Mouse (Mus musculus) cerebellum, adult (tissue): ENCODE measurements around the gene Gpr152.
"Not testable (repeated sequence)": the region's sequence is repeated elsewhere in the genome, so short reads cannot be mapped to it uniquely, and the experiment has no call there.

Experiments used
- ATAC-seq: cut with Nextera tagmentation; 2 replicates; pipeline ENCODE4 v1.9.2; 2017; ENCODE audit warnings: mild to moderate bottlenecking, moderate library complexity, mixed read lengths; ENCODE audit not compliant: insufficient number of reproducible peaks, low FRiP score, low TSS enrichment

The Gpr152 gene

DNA sequence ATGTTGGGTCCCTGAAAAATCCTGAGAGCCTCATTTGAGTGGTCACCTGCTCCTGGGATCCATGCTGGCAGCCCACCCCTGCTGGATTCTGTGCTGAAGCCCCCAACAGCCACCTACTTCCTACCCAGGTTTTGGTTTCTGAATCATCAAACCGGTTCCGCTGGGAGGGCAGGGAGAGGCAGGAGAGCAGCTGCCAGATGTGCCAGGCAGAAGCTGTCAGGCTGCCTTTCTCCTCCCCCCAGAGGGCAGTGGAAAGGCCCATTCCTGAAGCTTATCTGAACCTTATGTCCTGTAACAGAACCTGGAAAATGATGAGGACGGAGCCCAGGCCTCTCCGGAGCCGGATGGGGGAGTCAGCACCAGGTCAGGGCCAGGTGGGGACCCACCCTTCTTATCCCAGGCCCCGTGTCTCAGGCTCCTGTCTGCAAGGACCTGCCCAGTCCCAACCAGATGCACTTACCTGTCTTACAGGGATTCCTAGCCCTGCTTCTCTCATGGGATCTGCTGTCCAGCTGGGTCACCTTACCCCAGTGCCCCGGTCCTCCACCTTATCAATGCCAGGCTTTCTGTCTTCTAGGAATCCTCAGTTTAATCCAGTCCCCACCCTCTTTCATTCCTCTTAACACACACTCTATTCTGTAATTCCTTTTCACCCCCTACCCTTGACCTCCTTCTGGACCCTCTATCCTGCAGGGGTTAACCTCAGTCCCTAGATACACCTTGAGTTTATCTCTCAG lies 12.7 kb upstream of the Gpr152 start:
- ATAC-seq = no peak

DNA sequence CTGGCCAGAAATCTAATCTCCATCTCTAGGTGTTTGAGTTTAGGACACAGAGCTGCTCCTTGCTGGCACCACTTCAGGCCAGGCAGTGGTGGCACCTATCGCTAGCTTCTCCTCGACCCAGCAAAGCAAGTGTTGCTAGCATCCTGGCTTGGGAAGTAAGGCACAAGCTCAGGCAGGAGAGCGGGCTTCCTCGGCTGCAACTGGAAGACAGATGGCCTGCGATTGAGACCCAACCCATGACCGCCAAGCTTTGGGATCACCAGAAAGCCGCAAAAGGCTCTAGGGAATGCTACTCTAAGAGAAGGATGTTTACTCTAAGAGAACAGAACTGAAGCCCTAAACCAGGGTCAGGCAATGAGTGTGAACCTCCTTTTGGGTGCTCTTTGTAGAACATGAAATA lies 10.1 kb upstream of the Gpr152 start:
- ATAC-seq = no peak

DNA sequence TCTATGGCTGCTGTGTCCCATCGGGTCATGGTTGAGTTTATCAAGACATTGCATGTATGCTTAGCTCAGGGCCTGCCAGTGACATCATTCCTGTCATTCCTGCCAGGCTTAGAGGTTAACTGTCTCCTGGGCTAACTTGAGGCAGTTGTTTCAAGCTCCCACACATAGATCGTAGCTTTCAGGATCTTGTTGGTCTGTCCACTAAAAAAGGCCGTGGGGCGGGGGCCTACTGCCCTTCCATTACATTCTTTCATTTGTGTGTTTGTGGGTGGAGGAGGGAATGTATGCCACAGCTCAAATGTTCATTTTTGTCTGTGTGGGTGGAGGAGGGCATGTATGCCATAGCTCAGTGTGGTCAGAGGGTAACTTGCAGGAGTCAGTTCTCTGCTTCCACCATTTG lies 9.5 kb upstream of the Gpr152 start:
- no peak for ATAC-seq

DNA sequence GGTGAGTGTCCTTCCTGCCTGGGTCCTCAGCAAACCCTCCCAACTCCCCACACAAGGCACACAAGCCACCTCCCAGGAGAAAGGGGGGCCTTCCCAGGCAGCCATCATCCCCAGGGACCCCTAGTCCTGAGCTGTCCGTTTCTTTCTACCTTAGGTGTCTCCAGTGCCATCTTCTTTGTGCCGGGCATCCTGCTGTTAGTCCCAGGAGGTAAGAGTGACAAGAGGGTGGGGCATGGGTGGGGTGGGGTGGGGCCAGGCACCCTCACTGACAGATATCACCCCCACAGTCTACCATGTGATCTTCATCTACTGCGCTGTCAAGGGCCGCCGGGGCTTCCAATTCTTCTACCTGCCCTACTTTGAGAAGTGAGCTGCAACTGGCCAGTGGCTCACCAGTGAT lies 8.5 kb upstream of the Gpr152 start:
- no peak for ATAC-seq

DNA sequence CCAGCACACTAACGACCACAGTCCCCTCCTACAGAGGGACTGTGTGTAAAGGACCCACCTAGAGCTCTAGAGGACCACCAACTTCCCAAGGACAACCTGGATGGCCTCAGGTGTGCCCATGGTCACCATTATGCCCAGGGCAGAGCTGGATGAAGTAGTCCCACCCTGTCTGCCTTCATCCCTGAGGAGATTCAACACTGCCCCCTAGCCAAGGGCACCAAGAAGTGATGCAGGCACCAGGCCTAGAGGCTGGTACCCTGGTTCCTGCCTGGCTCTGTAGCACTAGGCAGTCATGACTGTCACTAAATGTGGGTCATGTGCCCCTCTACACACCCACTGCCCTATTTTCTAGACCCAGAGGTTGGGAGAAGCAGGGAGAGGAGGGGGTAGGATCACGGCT lies 7.8 kb upstream of the Gpr152 start:
- 0 out of 2 replicates have a peak, but pooled peaks have one; percentile 23 for ATAC-seq

DNA sequence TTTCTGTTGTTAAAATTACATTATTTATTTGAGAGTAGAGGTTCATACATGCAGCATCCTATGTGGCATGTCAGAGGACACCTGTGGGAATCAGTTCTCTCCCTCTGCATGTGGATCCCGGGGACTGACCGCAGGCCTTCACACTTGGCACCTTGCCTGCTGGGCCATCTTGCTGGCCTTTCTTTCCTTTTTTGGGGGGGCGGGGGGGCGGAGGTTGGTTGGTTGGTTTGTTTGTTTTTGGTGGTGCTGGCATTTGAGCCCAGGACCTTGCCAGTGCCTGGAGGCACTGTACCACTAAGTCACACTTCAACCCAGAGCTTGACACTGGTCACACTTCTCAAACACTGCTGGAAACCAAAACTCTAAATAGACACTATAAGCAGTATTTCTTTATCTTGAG lies 5.2 kb upstream of the Gpr152 start:
- no peak for ATAC-seq

DNA sequence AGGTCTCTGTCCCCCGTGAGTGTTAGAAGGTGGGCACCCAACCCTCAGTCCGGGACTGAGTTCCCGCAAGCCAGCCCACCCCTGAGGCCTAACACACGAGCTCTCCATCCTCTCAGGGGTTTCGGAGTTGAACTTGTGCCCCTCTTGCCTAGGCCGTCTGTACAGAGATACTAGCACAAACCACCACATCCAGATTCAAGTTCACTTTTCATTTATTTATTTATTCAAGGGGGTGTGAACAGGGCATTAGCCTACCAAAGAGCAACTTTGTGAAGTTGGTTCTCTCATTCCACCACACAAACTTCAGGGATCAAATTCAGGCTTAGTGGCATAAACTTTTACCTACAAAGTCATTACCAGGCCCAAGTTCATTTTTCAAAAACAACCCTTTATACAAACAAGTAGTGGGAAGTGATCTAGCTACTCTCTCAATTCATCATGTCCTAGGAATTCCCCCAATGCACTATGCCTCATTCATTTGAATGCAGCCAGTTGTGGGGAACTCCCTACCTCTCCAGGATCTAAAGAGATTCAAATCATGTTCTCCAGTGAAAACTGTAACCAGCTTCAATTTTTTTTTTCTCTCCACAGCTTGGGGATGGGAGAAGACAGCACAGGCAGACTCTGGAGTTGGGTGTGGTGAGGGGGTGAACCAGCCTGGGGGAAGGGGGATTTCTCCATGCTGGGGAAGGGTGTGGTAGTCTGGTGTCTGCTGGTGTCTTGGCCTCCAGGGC lies 4.2 kb upstream of the Gpr152 start:
- ATAC-seq = not testable (repeated sequence)

DNA sequence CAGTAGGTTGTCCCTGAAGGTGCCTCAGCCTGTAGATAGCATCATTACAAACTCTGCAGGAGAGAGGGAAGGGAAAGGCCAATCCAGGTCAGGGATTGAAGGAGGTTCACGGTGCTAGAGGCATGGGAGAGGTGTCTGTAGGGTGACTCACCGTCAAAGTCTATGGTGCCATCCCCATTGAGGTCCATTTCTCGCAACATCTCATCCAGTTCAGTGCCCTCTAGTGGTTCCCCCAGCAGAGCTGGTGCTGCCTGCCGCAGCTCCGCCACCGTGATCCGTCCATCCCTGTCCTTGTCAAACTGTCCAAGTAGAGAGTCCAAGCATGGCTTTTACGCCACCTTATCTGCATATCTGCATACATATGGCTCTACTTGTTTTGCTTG lies 3.6 kb upstream of the Gpr152 start:
- ATAC-seq = 0 out of 2 replicates have a peak, but pooled peaks have one; percentile 56

DNA sequence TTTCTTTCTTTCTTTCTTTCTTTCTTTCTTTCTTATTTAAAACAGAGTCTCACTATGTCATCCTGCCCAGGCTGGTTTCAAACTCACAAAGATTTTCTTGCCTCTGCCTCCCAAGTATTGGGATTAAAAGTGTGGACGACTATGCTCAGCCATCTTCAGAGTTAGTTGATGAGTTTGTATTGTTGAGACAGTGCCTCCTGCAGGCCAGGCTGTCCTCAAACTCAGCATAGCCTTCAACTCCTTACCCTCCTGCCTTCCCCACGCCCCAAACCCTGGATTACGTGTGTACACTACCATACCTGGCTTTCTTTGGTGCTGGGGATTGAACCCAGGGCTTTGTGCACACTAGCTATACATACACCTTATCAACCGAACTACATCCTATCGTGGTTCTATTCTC lies 3.1 kb upstream of the Gpr152 start:
- no peak for ATAC-seq

DNA sequence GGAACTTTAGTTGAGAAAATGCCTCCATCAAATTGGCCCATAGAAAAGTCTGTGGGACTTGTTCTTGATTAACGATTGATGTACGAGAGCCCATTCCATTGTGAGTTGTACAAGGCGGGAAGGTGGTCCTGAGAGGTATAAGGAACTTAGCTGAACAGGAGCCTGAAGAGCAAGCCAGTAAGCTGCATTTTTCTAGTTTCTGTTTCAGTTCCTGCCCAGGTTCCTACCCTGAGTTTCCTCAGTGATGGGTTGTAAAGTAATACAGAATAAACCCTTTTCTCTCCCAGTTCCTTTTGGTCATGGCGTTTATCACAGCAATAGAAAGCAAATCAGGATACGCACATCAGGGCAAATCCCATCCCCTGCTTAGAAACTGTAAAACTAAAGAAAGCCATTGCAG lies 1.7 kb upstream of the Gpr152 start:
- no peak for ATAC-seq

DNA sequence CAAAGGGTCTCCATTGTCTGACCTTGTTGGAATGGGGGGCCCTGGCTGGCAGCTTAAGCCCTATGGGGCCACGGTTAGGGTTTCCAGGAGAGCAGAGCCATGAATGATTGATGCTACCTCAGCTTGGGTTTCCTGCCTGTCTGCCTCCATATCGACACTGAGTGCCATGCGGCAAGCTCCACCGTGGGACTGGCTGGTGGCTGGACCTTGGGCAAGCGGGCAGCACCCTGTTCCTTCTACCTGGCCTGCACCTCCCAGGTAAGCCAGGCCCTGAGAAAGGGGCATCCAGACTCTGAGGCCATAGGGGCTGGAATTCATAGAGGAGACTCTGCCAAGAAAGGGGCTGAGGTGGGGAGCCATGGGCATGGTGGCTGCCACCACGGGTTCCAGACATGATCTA lies 560 bp downstream of the Gpr152 start:
- ATAC-seq = no peak

DNA sequence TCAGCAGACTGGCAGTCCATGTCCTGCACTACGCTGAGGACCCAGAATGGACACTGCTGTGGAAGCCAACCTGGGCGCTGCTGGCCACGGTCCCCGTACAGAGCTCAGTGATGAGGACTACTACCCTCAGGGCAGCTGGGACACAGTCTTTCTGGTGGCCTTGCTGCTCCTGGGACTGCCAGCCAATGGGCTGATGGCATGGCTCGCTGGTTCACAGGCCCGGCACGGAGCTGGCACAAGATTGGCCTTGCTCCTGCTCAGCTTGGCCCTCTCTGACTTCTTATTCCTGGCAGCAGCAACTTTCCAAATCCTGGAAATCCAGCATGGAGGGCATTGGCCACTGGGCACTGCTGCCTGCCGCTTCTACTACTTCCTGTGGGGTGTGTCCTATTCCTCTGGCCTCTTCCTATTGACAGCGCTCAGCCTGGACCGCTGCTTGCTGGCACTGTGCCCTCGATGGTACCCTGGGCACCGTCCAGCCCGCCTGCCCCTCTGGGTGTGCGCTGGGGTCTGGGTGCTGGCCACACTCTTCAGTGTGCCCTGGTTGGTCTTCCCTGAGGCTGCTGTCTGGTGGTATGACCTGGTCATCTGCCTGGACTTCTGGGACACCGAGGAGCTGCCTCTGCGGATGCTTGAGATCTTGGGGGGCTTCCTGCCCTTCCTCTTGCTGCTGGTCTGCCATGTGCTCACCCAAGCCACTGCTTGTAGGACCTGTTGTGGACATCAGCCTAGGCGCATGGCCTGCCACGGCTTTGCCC lies 3.0 kb downstream of the Gpr152 start:
- no peak for ATAC-seq

DNA sequence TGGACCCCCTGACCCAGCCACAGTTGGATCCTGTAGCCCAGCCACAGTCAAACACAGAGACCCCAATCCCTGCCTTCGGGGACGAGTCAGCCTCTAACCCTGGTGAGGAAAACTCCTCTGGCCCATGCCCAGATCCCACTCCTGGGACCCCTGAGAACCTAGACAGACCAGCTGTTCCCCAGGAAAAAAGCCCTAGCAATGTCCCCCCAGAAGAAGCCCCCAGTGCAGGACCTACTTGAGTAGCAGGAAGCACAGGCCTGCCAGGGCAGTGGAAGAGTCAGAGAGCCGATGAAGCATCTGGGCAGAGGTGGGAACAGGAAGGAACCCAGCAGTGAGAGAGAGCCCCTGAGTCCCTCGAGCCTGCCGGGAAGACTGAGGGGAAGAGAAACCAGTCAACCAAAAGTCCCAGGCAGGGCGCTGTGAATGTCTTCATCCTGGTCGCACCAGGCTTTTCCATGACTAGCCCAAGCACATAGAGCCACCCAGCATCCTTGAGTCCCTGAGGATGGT lies 4.2 kb downstream of the Gpr152 start, which contains the start of gene Cabp4:
Cabp4 (minus strand) TSS at position 275 of the 510 bp plus-strand sequence.
- no peak for ATAC-seq

DNA sequence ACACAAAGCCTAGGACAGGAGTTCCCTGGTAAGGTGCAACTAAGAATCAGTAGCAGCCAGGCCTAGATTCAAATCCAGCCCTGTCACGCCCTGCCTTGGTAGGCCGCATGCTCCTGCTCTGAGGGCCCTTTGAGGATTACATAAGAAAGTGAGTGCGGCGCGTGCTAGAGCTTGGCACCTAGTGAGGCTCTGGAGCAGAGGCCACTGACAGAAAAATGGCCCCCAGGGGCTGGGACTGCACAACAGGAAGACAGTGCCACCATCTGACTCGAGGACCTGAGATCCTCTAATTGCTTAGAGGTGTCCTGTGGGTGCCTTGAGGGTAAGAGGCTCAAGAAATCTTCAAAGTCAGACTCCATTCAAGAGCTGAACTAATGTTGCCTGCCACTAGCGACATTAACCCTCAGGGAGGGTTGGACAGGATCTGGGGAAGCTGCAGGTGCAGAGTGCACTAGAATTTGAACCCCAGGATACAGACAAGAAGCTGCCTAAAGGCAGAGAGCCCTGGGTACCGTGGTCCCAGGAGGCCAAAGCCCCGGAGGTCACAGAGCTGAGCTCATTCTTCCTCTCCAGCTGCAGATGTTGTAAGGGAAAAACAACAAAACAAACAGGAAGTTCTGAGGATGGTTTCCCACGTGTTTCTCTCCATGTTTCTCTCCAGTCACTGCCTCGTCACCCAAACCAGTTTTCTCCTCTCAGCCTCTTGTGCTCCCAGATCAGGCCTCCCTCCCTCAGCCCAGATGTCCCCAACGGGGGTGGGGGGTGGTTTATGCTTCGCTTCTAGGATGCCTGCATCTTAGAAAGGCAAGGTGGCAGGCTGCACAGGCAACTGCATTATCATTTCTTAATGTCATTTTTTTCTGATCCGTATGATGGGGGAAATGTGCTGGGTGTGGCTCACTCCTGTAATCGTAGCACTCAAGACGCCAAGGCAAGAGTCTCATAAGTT lies 5.2 kb downstream of the Gpr152 start:
- ATAC-seq = no peak

DNA sequence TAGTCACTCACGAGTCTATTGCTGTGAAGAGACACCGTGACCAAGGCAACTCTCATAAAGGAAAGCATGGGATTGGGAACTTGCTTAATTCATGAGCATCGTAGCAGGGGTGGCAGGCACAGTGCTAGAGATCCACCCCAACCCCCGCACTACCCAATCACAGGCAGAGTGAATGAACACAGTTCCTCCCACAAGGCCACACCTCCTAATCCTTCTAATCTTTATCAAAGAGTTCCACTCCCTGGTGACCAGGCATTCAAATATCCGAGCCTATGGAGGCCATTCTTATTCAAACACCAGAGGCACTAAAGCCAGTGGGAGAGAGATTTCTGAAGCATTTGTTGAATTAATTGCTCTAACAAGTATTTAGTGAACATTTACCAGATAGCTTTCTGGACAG lies 6.3 kb downstream of the Gpr152 start:
- no peak for ATAC-seq

DNA sequence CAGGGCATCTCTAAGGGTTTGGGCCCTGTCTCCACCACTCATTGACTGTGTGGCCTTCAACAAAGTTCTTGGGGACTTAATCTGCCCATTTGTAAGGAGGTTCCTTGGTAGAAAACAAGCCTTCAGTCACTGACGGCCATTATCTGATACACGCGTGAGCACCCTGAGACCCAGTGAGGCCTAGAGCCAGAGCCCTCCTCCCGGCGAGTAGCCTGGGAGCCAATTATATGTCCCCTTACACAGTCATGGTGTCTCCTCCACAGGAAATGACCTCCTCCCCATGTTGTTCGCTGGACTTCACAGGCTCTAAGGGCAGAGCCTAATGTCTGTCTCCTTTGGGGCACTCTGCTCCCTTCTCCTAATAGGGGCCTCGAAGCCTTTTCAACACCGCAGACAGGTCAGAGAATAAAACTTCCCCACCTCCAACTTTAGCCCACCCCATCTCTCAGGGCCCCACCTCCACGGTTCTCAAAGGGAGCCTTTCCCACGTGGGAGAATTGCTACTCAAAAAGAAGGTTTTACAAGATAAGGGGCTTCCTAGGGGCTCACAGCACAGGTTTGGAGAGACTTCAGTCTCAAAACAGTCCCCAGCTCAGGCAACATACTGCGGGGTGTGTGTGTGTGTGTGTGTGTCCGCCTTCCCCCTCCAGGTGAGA lies 6.9 kb downstream of the Gpr152 start:
- no peak for ATAC-seq

DNA sequence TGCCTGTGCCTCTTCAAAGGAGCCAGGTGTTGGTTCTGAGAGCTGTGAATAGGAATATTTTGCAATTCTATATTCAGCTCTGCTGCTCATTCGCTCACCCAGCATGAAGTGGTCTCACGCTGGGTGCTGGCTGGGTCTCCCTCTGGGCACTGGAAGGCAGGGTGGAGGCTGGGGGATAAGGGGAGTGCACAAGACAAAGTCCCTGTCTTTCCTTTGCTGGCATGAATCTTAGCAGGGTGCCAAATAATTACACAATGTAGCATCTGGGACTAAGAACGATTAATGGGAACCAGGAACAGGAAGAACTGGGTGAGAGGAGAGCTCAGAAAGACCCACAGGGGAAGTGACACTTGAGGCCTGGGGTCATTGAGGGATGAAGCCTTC lies 7.4 kb downstream of the Gpr152 start:
- no peak for ATAC-seq

DNA sequence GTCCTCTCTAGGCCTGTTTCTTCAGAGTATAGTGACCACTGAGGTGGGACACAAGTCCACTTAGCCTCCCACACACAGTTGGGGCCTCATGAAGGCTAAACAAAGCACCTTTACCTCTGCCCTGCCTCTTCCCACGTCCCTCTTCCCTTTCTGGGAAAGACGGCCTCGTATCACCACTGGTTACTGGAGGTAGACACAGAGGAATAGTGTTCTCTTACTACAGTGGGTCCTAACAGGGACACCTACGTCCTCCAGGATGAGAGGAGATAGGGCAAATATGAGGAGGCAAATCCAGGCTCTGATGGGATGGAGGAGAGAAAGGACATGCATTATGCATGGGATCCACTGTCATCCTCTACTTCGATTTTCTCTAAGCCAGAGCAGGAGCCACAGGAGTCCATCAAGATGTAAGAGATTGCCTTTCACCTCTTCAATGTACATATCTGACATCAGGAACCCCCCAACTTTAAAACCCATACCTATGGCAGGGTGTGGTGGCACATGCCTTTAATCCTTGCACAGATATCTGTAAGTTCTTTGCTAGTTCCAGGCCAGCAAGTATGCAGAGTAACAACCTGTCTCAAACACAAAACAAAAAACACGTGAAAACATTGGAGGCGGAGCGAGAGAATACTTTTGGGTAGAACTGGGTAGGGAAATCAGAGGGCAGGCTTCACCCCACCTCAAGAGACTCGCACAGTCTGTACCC lies 8.3 kb downstream of the Gpr152 start:
- no peak for ATAC-seq

DNA sequence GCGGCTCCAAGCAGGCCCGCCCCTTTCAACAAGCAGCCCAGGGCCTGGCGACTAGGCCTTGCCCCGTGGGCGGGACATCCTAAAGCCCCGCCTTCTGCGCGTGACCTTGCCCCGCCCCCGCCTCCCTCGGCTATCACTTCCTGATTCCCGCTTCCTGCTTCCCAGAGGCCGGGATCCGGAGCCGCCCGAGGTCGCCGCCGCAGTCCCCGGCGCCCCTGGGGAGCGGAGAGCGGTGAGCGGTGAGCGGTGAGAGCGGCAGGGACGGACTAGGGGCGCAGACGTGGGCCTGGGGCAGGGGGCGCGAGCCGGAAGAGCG lies 8.9 kb downstream of the Gpr152 start, which contains the start of gene Coro1b:
Coro1b (plus strand) TSS at position 129 of the 316 bp plus-strand sequence.
- ATAC-seq = peak; percentile 66
